Mouse (Mus musculus): ENCODE results near the gene Rhbdd1. TPM values are rescaled to one million over a fixed set of nuclear protein-coding genes. Genes with fewer than 3 reads are reported as not detected.

The Rhbdd1 gene
- polyA plus RNA-seq, 1 experiment from 2014 or later: 36.5 TPM

DNA sequence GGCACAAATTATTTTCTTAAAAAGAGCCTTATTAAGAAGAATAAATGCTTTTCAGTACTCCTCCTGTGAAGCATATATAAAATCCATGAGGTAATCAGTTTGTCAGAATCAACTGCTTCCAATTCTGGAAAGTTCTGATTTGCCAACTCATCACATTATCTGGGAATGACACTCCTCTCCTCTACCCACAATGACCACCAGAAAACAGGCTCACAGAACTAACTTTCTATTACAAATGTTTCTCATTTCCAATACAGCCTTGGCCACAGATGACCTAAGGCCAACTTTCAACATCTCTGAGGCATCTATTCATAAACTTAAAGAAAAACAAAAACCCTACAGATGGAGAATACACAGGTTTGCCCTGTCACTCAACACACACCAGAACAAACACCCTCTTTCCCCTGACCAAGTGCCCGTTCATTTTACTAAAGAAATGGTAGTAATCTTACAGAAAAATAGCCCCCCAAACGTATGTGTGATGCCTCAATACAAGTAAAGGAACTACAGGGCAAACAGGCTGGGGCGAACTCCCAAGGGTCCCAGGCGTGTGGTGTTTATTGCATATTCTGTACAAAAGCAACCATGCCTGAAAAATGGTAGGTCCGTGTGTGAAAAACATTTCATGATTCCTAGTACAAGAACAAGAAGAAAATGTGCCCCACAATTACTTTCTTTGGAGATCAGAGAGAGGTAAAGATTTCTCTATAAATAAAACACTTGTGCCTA, 30.6 kb upstream of the Rhbdd1 start:
- DNase-seq (ENCODE audit: low read depth, low spot score): no peak
- TF ChIP-seq CTCF (IDR thresholded peaks at IDR 0.05): no peak
- POLR2A ChIA-PET: no interaction called here
- H3K27me3 ChIP-seq: no peaks in the 10 kb centered on the region
- in situ Hi-C loops (cut with MboI; ENCODE audit: low pct_unique_long_range_greater_than_20kb): loop anchor here (10.0 kb wide), 1 partner anchor 331 kb away; no protein-coding TSS in a partner anchor
- CTCF ChIA-PET: no interaction called here
- no peak for ATAC-seq

GRCm38 (mm10) chr1:82286190-82287051, 29.8 kb upstream of the Rhbdd1 start:
- TF ChIP-seq CTCF (IDR thresholded peaks at IDR 0.05): no peak
- POLR2A ChIA-PET: interaction anchor here (1.4 kb wide), 1 partner anchor 11 kb away, joined by 5 read pairs; no protein-coding TSS in a partner anchor
- H3K27me3 ChIP-seq: no peaks in the 10 kb centered on the region
- ATAC-seq (no peak), DNase-seq (ENCODE audit: low read depth, low spot score) (no peak)
- CTCF ChIA-PET: no interaction called here
- in situ Hi-C loops (cut with MboI; ENCODE audit: low pct_unique_long_range_greater_than_20kb): loop anchor here (10.0 kb wide), 1 partner anchor 332 kb away; no protein-coding TSS in a partner anchor

DNA sequence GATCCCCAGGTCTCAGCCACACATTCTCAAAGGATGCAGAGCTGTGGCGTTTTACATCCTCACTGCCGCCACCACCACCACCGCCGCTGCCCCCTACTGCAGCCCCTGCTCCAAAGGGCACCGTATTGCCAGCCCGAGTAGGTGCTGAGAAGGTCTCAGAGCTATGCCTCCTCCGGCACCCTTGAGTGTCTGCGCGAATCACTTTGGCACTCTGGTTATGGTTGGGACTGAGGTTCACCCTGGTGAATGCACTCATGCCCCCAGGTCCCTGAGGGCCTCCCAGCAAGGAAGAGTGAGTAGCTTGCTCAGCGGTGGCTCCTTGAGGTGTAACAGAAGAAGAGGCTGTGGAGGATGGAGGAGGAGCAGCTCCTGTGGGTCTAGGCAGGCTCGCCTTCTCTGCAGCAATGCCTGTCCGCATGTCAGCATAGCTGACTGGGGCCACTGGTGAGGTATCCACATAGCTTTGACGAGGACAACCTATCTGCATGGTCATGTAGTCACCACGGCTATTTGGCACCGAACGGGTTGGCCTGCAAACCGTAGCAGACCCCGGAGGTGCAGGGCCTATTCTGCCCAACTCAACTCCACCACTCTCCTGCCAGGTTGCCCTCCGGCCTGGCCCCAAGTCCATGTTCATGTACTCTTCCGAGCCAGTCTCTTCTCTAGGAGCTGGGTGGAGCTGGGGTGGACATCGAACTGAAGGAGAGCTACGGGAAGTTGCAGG, 29.0 kb upstream of the Rhbdd1 start:
- CTCF ChIA-PET: no interaction called here
- in situ Hi-C loops (cut with MboI; ENCODE audit: low pct_unique_long_range_greater_than_20kb): loop anchor here (10.0 kb wide), 1 partner anchor 332 kb away; no protein-coding TSS in a partner anchor

GRCm38 (mm10) chr1:82287776-82288325, 28.4 kb upstream of the Rhbdd1 start:
- ATAC-seq (no peak), DNase-seq (ENCODE audit: low read depth, low spot score) (no peak)
- ChIA-PET POLR2A (interaction anchor here (1.4 kb wide), 1 partner anchor 13 kb away, joined by 5 read pairs; no protein-coding TSS in a partner anchor), CTCF (no interaction called here)
- in situ Hi-C loops (cut with MboI; ENCODE audit: low pct_unique_long_range_greater_than_20kb): loop anchor here (10.0 kb wide), 1 partner anchor 333 kb away; no protein-coding TSS in a partner anchor
- no peak for TF ChIP-seq CTCF (IDR thresholded peaks at IDR 0.05)
- no peaks in the 10 kb centered on the region for H3K27me3 ChIP-seq

More for the DNA sequence above, 29.0 kb upstream of the Rhbdd1 start:
- no peaks in the 10 kb centered on the region for H3K27me3 ChIP-seq
- ATAC-seq: no peak
- POLR2A ChIA-PET: interaction anchor here (1.4 kb wide), 1 partner anchor 12 kb away, joined by 5 read pairs; no protein-coding TSS in a partner anchor
- TF ChIP-seq CTCF (IDR thresholded peaks at IDR 0.05): no peak
- no peak for DNase-seq (ENCODE audit: low read depth, low spot score)

DNA sequence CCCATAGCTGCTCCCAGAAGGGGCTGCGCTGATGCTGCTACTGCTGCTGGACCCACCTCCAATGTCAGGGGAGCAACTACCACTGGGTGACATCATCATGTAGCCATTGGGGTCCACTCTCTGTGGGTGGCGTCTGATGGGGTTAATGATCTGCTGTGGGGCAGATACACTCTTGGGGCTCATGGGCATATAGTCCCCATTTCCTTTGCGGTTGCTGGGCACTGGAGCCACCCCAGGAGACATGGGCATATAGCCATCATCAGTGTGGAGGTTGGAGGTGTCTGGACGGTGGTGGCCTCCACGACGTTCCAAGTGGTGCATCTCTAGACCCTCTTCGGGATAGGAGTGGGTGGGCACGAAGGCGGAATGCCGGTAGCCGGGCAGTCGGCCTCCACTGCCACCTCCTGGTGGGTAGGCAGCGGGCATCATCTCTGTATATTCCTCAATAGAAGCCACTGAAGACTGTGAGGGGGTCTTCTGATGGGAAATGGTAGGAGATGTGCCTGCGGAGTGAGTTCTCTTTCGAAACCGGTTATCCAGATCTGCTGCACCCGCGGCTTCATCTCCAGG, 27.7 kb upstream of the Rhbdd1 start:
- TF ChIP-seq CTCF (IDR thresholded peaks at IDR 0.05): no peak
- ChIA-PET CTCF (no interaction called here), POLR2A (no interaction called here)
- in situ Hi-C loops (cut with MboI; ENCODE audit: low pct_unique_long_range_greater_than_20kb): loop anchor here (10.0 kb wide), 1 partner anchor 334 kb away; no protein-coding TSS in a partner anchor
- no peak for DNase-seq (ENCODE audit: low read depth, low spot score)
- no peak for ATAC-seq
- no peaks in the 10 kb centered on the region for H3K27me3 ChIP-seq

- ATAC-seq: no peak
- no peak for TF ChIP-seq CTCF (IDR thresholded peaks at IDR 0.05)
- ChIA-PET POLR2A (interaction anchor here (1.0 kb wide), 1 partner anchor 221 kb away, joined by 3 read pairs; no protein-coding TSS in a partner anchor), CTCF (interaction anchor here (1.0 to 1.1 kb wide), 3 partner anchors 7 to 971 kb away, joined by 3 read pairs; partner anchors contain the start of gene Rhbdd1)
- in situ Hi-C loops (cut with MboI; ENCODE audit: low pct_unique_long_range_greater_than_20kb): loop anchor here (10.0 kb wide), 1 partner anchor 335 kb away; no protein-coding TSS in a partner anchor
- no peaks in the 10 kb centered on the region for H3K27me3 ChIP-seq
- DNase-seq (ENCODE audit: low read depth, low spot score): no peak
These were observed 26.9 kb upstream of the Rhbdd1 start for GRCm38 (mm10) chr1:82289116-82289989.

GRCm38 (mm10) chr1:82289990-82290681, 26.1 kb upstream of the Rhbdd1 start:
- ChIA-PET CTCF (interaction anchor here (0.9 to 1.1 kb wide), 4 partner anchors 8 to 972 kb away, joined by 3 read pairs; partner anchors contain the start of gene Rhbdd1), POLR2A (interaction anchor here (0.8 to 2.0 kb wide), 4 partner anchors 32 to 552 kb away, joined by 3 to 7 read pairs (median 4); no protein-coding TSS in a partner anchor)
- TF ChIP-seq CTCF (IDR thresholded peaks at IDR 0.05): no peak
- ATAC-seq: no peak
- in situ Hi-C loops (cut with MboI; ENCODE audit: low pct_unique_long_range_greater_than_20kb): loop anchor here (5.0 to 10.0 kb wide), 3 partner anchors 335 to 973 kb away; no protein-coding TSS in a partner anchor
- DNase-seq (ENCODE audit: low read depth, low spot score): no peak
- H3K27me3 ChIP-seq: no peaks in the 10 kb centered on the region

GRCm38 (mm10) chr1:82290723-82291150, 25.5 kb upstream of the Rhbdd1 start:
- peak; percentile 32 for ATAC-seq
- TF ChIP-seq CTCF (IDR thresholded peaks at IDR 0.05): no peak
- DNase-seq (ENCODE audit: low read depth, low spot score): peak; percentile 35
- no peaks in the 10 kb centered on the region for H3K27me3 ChIP-seq
- ChIA-PET CTCF (interaction anchor here (0.9 to 1.1 kb wide), 2 partner anchors 9 to 24 kb away, joined by 3 read pairs; no protein-coding TSS in a partner anchor), POLR2A (interaction anchor here (0.8 to 2.0 kb wide), 3 partner anchors 32 to 553 kb away, joined by 3 to 7 read pairs (median 4); no protein-coding TSS in a partner anchor)
- in situ Hi-C loops (cut with MboI; ENCODE audit: low pct_unique_long_range_greater_than_20kb): loop anchor here (5.0 kb wide), 2 partner anchors 773 to 973 kb away; no protein-coding TSS in a partner anchor

Measured in Patski (cell line).